ENCODE assay signal across 16 mouse cellular contexts in the genomic region with DNA sequence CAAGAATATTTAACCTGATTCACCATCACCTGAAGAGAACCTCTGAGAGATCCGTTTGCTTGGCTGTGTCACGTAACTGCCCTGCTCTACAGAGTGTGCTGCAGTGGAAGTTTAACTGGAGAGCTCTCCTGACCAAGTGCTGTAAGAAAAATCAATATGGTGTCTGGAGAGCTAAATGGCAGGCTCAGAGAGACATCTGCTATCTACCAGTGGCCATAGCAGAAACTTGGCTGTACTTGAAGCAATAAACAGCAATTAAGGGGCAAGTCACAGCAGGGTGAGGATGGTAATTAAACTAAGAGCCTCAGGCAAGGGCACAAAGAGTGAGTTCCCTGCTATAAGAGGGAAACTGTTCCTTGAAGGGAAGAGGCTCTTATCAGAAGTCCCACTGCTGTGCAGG. TPM values are rescaled to one million over a fixed set of nuclear protein-coding genes. Genes with fewer than 3 reads are reported as not detected.
A peak's percentile ranks its signal among the peaks of the same experiment; 100 is the strongest.
DNase-seq lines count a peak whose midpoint lies in the region; ATAC-seq and TF ChIP-seq lines count a peak whose summit lies in the region.
"Had no signal": no experiment of that assay in that cellular context is flagged by ENCODE, and none has a peak within 500 bp of the region (broad histone marks: within the 10 kb centered on the region; RNA-seq: fewer than 3 reads in every experiment).

No protein-coding gene starts in this region.

- peak; percentile 55 for ATAC-seq in forebrain, embryonic 13.5 days
- ATAC-seq in forebrain, embryonic 11.5 days (replicated peaks; ENCODE audit: low FRiP score): no peak
- ATAC-seq: lung, postnatal 0 days had no signal

- H3K4me1 ChIP-seq in forebrain, embryonic 13.5 days: no peaks in the 10 kb centered on the region
- no peaks in the 10 kb centered on the region for H3K4me1 ChIP-seq in forebrain, embryonic 11.5 days (replicated peaks; ENCODE audit: control insufficient read depth, insufficient read depth, low read length)
- peaks cover 22% of the 10 kb centered on the region for H3K4me1 ChIP-seq in limb, embryonic 10.5 days
- H3K4me1 ChIP-seq: embryonic facial prominence, embryonic 15.5 days; liver, embryonic 13.5 days had no signal

- no peaks in the 10 kb centered on the region for H3K36me3 ChIP-seq in forebrain, embryonic 13.5 days (ENCODE audit: poor library complexity, severe bottlenecking)
- no peaks in the 10 kb centered on the region for H3K36me3 ChIP-seq in forebrain, embryonic 11.5 days (ENCODE audit: control insufficient read depth, insufficient read depth, low read length)
- H3K36me3 ChIP-seq in limb, embryonic 10.5 days: no peaks in the 10 kb centered on the region
- H3K36me3 ChIP-seq: embryonic facial prominence, embryonic 15.5 days; liver, embryonic 13.5 days had no signal

- no peak for TF ChIP-seq CTCF in left cerebral cortex, adult 2 months (IDR thresholded peaks at IDR 0.05)
- no peak for TF ChIP-seq CTCF in brain, embryonic 14.5 days (IDR thresholded peaks at IDR 0.05; ENCODE audit: borderline replicate concordance, extremely low read depth, insufficient read depth, insufficient read length)

- no peak for DNase-seq in forebrain, embryonic 11.5 days (ENCODE audit: low spot score)
- DNase-seq in left cerebral cortex, postnatal 4 days: peak; percentile 3
- no peak for DNase-seq in left cerebral cortex, adult 2 months (ENCODE audit: extremely low spot score in 1 of 2, low spot score in 2 of 2)
- DNase-seq in brain, embryonic 14.5 days (ENCODE audit: low read depth): peak; percentile 66
- DNase-seq in limb, embryonic 10.5 days (ENCODE audit: low spot score): peak; percentile 47
- no peak for DNase-seq in spleen, adult 18-20 months
- DNase-seq: adrenal gland, adult 2 months; gastrocnemius, postnatal 25 days; kidney, postnatal 14 days; layer of hippocampus, adult 9-11 months; liver, embryonic 13.5 days; thymus, adult 2 months had no signal

- no peaks in the 10 kb centered on the region for H3K27me3 ChIP-seq in forebrain, embryonic 13.5 days
- no peaks in the 10 kb centered on the region for H3K27me3 ChIP-seq in forebrain, embryonic 11.5 days (ENCODE audit: control insufficient read depth, insufficient read depth, low read length)
- H3K27me3 ChIP-seq in limb, embryonic 10.5 days (ENCODE audit: low read depth, poor library complexity, severe bottlenecking): no peaks in the 10 kb centered on the region
- H3K27me3 ChIP-seq: embryonic facial prominence, embryonic 15.5 days; liver, embryonic 13.5 days had no signal

- WGBS in forebrain, embryonic 13.5 days: 83% methylated on average over 2 of the region's 2 CpGs
- 83% methylated on average over 2 of the region's 2 CpGs for WGBS in forebrain, embryonic 11.5 days
- WGBS in limb, embryonic 10.5 days: 64% methylated on average over 2 of the region's 2 CpGs

- no peak overlapping the region for H3K9ac ChIP-seq in forebrain, embryonic 13.5 days
- no peak overlapping the region for H3K9ac ChIP-seq in forebrain, embryonic 11.5 days (ENCODE audit: low read length)
- H3K9ac ChIP-seq: embryonic facial prominence, embryonic 15.5 days; liver, embryonic 13.5 days had no signal

- H3K4me3 ChIP-seq in forebrain, embryonic 13.5 days: no peak overlapping the region
- no peak overlapping the region for H3K4me3 ChIP-seq in forebrain, embryonic 11.5 days (ENCODE audit: low read depth, low read length)
- H3K4me3 ChIP-seq in left cerebral cortex, adult 2 months: no peak overlapping the region
- H3K4me3 ChIP-seq in limb, embryonic 10.5 days: no peak overlapping the region
- H3K4me3 ChIP-seq: embryonic facial prominence, embryonic 15.5 days; liver, embryonic 13.5 days had no signal

- H3K27ac ChIP-seq in forebrain, embryonic 13.5 days: no peak overlapping the region
- no peak overlapping the region for H3K27ac ChIP-seq in forebrain, embryonic 11.5 days (ENCODE audit: low read depth, low read length)
- no peak overlapping the region for H3K27ac ChIP-seq in left cerebral cortex, adult 2 months
- no peak overlapping the region for H3K27ac ChIP-seq in limb, embryonic 10.5 days
- H3K27ac ChIP-seq: embryonic facial prominence, embryonic 15.5 days; liver, embryonic 13.5 days had no signal

- no peak for TF ChIP-seq POLR2A in brain, embryonic 14.5 days (IDR thresholded peaks at IDR 0.05; ENCODE audit: borderline replicate concordance, extremely low read depth, insufficient read depth, insufficient read length, poor library complexity, severe bottlenecking)

- intact Hi-C loops in left cerebral cortex, postnatal 4 days (cut with DNase I): no loop called here
- intact Hi-C loops in left cerebral cortex, adult 2 months (cut with DNase I): no loop called here

- H3K9me3 ChIP-seq in forebrain, embryonic 13.5 days (replicated peaks): no peaks in the 10 kb centered on the region
- H3K9me3 ChIP-seq in forebrain, embryonic 11.5 days (ENCODE audit: control insufficient read depth, low read length): no peaks in the 10 kb centered on the region
- H3K9me3 ChIP-seq in limb, embryonic 10.5 days (replicated peaks): no peaks in the 10 kb centered on the region
- H3K9me3 ChIP-seq: embryonic facial prominence, embryonic 15.5 days; liver, embryonic 13.5 days had no signal

- no peak overlapping the region for H3K4me2 ChIP-seq in forebrain, embryonic 13.5 days
- H3K4me2 ChIP-seq in forebrain, embryonic 11.5 days (ENCODE audit: low read depth, low read length, severe bottlenecking): no peak overlapping the region
- H3K4me2 ChIP-seq: embryonic facial prominence, embryonic 15.5 days; heart, embryonic 11.5 days; liver, embryonic 13.5 days had no signal

RNA-seq across cellular contexts. Expression of gene Enpp1, which starts 9.3 kb away (rescaled TPM):
- polyA plus RNA-seq in forebrain, embryonic 13.5 days (2015; fragmentation: Nextera tagmentation; extraction: Ambion mirVana): 0.76 and 1.00 TPM in 2 replicates
- 0.71 and 0.89 TPM in 2 replicates for polyA plus RNA-seq in forebrain, embryonic 11.5 days (2014; fragmentation: Nextera tagmentation; extraction: Ambion mirVana)
- total RNA-seq in left cerebral cortex, postnatal 4 days (2021): 1 to 10 TPM; 4.2 to 4.8 TPM
- total RNA-seq in left cerebral cortex, adult 2 months (2021): 1 to 10 TPM; 3.7 to 4.9 TPM
- polyA plus RNA-seq in brain, embryonic 14.5 days (2012; rRNA removed): 0.74 and 2.4 TPM in 2 replicates
- polyA plus RNA-seq in limb, embryonic 10.5 days (2016; fragmentation: Nextera tagmentation; extraction: Ambion mirVana): 0.60 and 1.1 TPM in 2 replicates

Comparison
In these comparisons a context has a peak if more than half of its experiments do, and no peak if none do; other contexts are left out.
1. DNase-seq: peak in left cerebral cortex, postnatal 4 days (single experiment), brain, embryonic 14.5 days (single experiment) and limb, embryonic 10.5 days (single experiment); none in forebrain, embryonic 11.5 days (single experiment), left cerebral cortex, adult 2 months (0 of 2) and spleen, adult 18-20 months (0 of 2).